Mouse (Mus musculus) ES-E14 (cell line): ENCODE results near the gene Bco1. TPM values are rescaled to one million over a fixed set of nuclear protein-coding genes. Genes with fewer than 3 reads are reported as not detected.

Source experiments
- DNase-seq: peaks from one replicate; pipeline ENCODE4 v3.0.0-alpha.2; 2013; ENCODE audit warnings: low read depth, low spot score
- H3K27ac ChIP-seq: 2 replicates; pipeline ENCODE4 v1.5.1; 2012; ENCODE audit warnings: low read depth, mild to moderate bottlenecking, low read length, moderate library complexity, mixed read lengths; ENCODE audit not compliant: poor library complexity, insufficient read depth, severe bottlenecking
- H3K36me3 ChIP-seq: 2 replicates; pipeline ENCODE4 v1.6.1; 2012; ENCODE audit warnings: mild to moderate bottlenecking, low read length, moderate library complexity, mixed read lengths; ENCODE audit not compliant: control insufficient read depth, poor library complexity, insufficient read depth, severe bottlenecking
- H3K4me1 ChIP-seq, 2 experiments: fragments of 150-350 bp in 1 of 2; sonication (generic) in 1 of 2; 2 replicates each; pipeline ENCODE4 v1.6.1; 2012; ENCODE audit warnings: low read length in 2 of 2, mild to moderate bottlenecking in 1 of 2, mixed read lengths in 1 of 2; ENCODE audit not compliant: control insufficient read depth in 2 of 2, insufficient read depth in 2 of 2, poor library complexity in 1 of 2
- H3K4me3 ChIP-seq, 2 experiments: fragments of 150-350 bp in 1 of 2; sonication (generic) in 1 of 2; 2 replicates each; pipeline ENCODE4 v1.5.1; 2012; ENCODE audit warnings: low read length in 2 of 2, low read depth in 1 of 2, mild to moderate bottlenecking in 1 of 2, mixed read lengths in 1 of 2; ENCODE audit not compliant: insufficient read depth in 1 of 2, poor library complexity in 1 of 2, severe bottlenecking in 1 of 2
- H3K9ac ChIP-seq: 2 replicates; pipeline ENCODE4 v1.6.1; 2012; ENCODE audit warnings: low read depth, mild to moderate bottlenecking, low read length, mixed read lengths; ENCODE audit not compliant: poor library complexity, insufficient read depth, severe bottlenecking
- H3K9me3 ChIP-seq: fragments of 150-350 bp; sonication (generic); 2 replicates; pipeline ENCODE4 v1.6.1; 2012; ENCODE audit warnings: low read depth, mild to moderate bottlenecking, low read length; ENCODE audit not compliant: control insufficient read depth, insufficient read depth
- CHD2 ChIP-seq: IDR thresholded peaks from 2 replicates; pipeline ENCODE4 v1.6.1; 2014; ENCODE audit warnings: mild to moderate bottlenecking, low read depth, low read length, inconsistent platforms
- HCFC1 ChIP-seq: IDR thresholded peaks from 2 replicates; pipeline ENCODE4 v1.6.1; 2012; ENCODE audit warnings: low read length, inconsistent platforms, borderline replicate concordance; ENCODE audit not compliant: insufficient read depth
- MAFK ChIP-seq: IDR thresholded peaks from 2 replicates; pipeline ENCODE4 v1.6.1; 2014; ENCODE audit warnings: mild to moderate bottlenecking, low read depth, low read length, inconsistent platforms; ENCODE audit not compliant: insufficient read depth
- ZC3H11A ChIP-seq: IDR thresholded peaks from 2 replicates; pipeline ENCODE4 v1.6.1; 2012; ENCODE audit warnings: low read depth, mild to moderate bottlenecking, inconsistent platforms, low read length, borderline replicate concordance
- ZNF384 ChIP-seq: IDR thresholded peaks from 2 replicates; pipeline ENCODE4 v1.6.1; 2012; ENCODE audit warnings: low read depth, low read length, inconsistent platforms
- in situ Hi-C, 2 experiments: fragments of 600-800 bp; cut with MboI; formaldehyde crosslinking; loops; one replicate each; pipeline ENCODE4 v1.15.1; 2025; ENCODE audit warnings: low sequenced_read_pairs in 2 of 2, inconsistent platforms in 1 of 2; ENCODE audit not compliant: unreplicated experiment in 2 of 2
- total RNA-seq: library from RNA; depleted of rRNA; stranded (reverse); fragments of 300-350 nt; gene quantifications from 2 replicates; pipeline ENCODE4 v1.2.3, GENCODE M21; 2012

The Bco1 gene
- total RNA-seq, 1 experiment, result 0.09 TPM

DNA sequence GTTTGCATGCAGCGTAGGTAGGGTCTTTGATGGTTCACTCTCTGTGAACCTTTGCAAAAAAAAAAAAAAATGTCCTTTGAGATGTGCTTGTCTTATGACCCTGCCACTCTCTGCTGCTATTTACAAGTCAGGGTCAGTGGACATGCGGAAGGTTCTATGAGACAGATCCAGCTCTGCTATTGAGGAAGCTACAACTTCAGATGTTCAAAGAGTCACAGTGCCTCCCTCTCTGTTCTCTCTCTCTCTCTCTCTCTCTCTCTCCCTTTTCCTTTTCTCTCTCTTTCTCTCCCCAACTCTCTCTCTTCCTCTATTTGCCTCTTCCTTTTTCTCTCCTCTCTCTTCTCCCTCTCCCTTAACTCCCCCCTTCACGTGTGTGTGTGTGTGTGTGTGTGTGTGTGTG lies 41.5 kb upstream of the Bco1 start:
- no peaks in the 10 kb centered on the region for H3K9me3 ChIP-seq
- TF ChIP-seq ZNF384, result no peak
- no peak for TF ChIP-seq CHD2
- no peak for TF ChIP-seq MAFK
- no peak for TF ChIP-seq HCFC1
- no peak for TF ChIP-seq ZC3H11A
- in situ Hi-C loops, result no loop called here
- no peak overlapping the region for H3K4me3 ChIP-seq
- no peak for DNase-seq
- peaks cover 0 to under 1% of the 10 kb centered on the region in 2 experiments; a peak in 1 of 4 replicates for H3K4me1 ChIP-seq
- no peak overlapping the region for H3K27ac ChIP-seq
- H3K9ac ChIP-seq, result no peak overlapping the region
- no peaks in the 10 kb centered on the region for H3K36me3 ChIP-seq

DNA sequence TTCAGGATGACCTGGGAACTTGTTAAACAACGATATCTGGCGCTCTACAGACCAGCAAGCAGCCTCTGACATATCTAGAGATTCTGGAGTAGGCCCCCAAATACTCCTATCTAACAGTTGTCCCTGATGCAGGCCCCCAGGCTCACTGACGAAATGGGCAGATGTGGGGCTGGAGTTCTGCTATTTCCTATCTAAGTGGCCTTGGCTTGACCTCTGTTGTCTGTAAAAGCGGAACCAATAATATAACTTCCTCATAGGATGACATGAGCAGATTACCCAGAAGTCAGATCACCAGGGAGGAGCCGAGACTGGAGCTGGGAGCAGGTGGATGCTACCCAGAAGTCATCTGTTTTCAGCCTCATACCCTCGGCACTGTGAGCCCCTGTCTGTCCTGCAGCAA lies 40.6 kb upstream of the Bco1 start:
- H3K4me1 ChIP-seq, result peaks cover 0 to 3% of the 10 kb centered on the region in 2 experiments; a peak in 1 of 4 replicates
- no peaks in the 10 kb centered on the region for H3K9me3 ChIP-seq
- H3K36me3 ChIP-seq, result no peaks in the 10 kb centered on the region
- H3K4me3 ChIP-seq, result no peak overlapping the region
- TF ChIP-seq CHD2, result no peak
- TF ChIP-seq ZNF384, result no peak
- TF ChIP-seq MAFK, result no peak
- no peak for TF ChIP-seq HCFC1
- TF ChIP-seq ZC3H11A, result no peak
- in situ Hi-C loops, result no loop called here
- no peak for DNase-seq
- H3K9ac ChIP-seq, result no peak overlapping the region
- H3K27ac ChIP-seq, result no peak overlapping the region

DNA sequence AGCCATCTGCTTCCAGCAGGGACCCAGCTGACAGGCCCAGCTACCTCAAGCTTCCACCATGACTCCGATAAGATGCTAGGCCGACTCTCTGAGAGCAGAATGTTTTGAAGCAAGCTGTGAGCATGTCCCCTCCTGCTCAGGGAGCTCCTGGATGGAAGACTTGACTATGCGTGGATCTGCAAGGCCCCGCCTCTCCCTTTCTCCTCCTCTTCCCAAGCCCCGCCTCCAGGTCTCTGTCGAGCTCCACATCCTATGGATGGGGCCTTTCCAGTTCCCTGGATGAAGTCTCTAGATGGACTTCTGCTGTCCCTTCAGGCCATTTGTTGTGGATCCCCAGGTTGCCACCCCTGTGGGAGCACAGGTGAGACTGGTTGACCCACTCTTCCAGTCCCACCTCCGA lies 36.6 kb upstream of the Bco1 start:
- DNase-seq, result no peak
- Histone ChIP-seq H3K4me3 (peak overlapping the region in 1 of 2 experiments; percentile 28; a peak in 3 of 4 replicates), H3K9ac (no peak overlapping the region), H3K4me1 (peaks cover 0 to 3% of the 10 kb centered on the region in 2 experiments; a peak in 1 of 4 replicates), H3K36me3 (no peaks in the 10 kb centered on the region), H3K9me3 (no peaks in the 10 kb centered on the region), H3K27ac (no peak overlapping the region)
- in situ Hi-C loops, result no loop called here
- TF ChIP-seq HCFC1, result no peak

DNA sequence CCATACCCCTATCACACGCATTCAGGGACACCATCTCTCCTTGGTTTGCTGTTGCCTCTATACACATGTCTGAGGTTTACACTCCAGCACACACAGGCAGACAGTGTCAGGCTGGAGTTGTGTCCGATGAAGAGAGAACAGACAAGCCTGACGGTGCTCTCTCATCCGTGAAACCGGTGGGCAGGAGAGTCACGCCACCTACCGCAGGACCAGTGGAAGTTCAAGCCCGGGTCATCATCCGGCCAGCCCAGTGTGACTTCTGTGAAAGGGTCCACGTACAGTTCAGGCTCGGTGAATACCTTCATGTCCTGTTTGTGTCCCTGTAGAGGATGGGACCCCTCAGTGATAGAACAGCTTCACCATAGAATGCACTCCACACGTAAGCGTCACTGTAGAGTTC lies 35.3 kb upstream of the Bco1 start:
- Histone ChIP-seq H3K4me3 (no peak overlapping the region), H3K4me1 (peaks cover 0 to 3% of the 10 kb centered on the region in 2 experiments; a peak in 2 of 4 replicates), H3K9me3 (no peaks in the 10 kb centered on the region), H3K36me3 (no peaks in the 10 kb centered on the region), H3K27ac (no peak overlapping the region), H3K9ac (no peak overlapping the region)
- DNase-seq, result no peak
- in situ Hi-C loops, result no loop called here
- TF ChIP-seq ZC3H11A (no peak), MAFK (no peak), CHD2 (no peak), ZNF384 (no peak), HCFC1 (no peak)

DNA sequence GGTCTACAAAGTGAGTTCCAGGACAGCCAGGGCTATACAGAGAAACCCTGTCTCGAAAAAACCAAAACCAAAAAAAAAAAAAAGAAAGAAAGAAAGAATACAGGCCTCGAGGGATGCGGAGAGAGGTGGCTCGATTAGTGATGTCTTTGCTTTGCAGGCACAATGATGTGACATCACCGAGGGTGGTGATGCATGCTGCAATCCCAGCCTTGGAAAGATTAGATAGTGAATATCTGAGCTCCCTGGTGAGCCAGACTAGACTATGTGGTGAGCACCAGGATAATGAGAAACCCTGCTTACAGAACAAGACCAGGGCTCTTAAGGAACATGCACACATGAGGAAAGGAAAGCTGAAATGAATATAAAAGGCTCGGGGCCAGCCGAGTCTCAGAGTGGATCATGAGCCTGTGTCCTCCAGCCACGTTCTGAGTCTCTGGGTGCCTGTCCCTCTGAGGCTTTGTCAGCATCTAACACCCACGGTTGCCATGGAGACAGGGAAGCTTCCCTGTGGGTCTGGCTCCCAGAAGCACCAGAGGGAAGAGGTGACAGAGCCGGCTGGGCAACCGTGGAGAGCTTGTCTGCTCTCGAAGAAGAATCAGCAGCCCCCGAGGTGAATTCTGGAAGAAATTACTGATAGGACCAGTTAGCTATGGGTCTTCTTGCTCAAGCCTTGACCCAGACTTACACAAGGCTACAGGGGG lies 34.3 kb upstream of the Bco1 start:
- H3K36me3 ChIP-seq, result no peaks in the 10 kb centered on the region
- no peak for TF ChIP-seq ZC3H11A
- no peak for TF ChIP-seq ZNF384
- TF ChIP-seq CHD2, result no peak
- TF ChIP-seq MAFK, result no peak
- no peak for TF ChIP-seq HCFC1
- no peaks in the 10 kb centered on the region for H3K9me3 ChIP-seq
- no peak overlapping the region for H3K27ac ChIP-seq
- in situ Hi-C loops, result no loop called here
- H3K4me1 ChIP-seq, result peaks cover 0 to 5% of the 10 kb centered on the region in 2 experiments; a peak in 2 of 4 replicates
- no peak for DNase-seq
- no peak overlapping the region for H3K9ac ChIP-seq
- no peak overlapping the region for H3K4me3 ChIP-seq
